Comparison of ENCODE assay signal across 20 mouse cellular contexts in the genomic region with DNA sequence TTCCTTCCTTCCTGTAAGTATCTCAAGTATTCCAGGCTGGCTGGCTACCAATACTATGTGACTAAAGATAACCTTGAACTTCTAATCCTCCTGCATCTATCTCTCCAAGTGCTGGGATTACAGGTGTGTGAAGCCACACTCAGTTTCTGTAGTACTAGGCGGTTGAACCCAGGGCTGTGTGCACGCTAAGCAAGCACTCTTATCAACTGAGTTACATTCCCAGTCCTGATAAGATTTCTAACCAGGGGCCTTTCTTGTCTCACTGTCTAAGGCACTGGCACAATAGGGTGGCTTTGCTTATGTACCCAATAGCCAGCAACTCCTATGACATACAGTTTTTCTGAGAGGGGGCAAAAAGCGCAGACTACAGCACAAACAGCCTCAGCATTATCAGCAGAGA.
DNase-seq lines count a peak whose midpoint lies in the region; ATAC-seq and TF ChIP-seq lines count a peak whose summit lies in the region.
"Had no signal": no experiment of that assay in that cellular context is flagged by ENCODE, and none has a peak within 500 bp of the region (broad histone marks: within the 10 kb centered on the region; RNA-seq: fewer than 3 reads in every experiment).

No protein-coding gene starts in this region.

- H3K27ac ChIP-seq in heart, embryonic 12.5 days (ENCODE audit: poor library complexity, severe bottlenecking), result peak overlapping the region; percentile 46
- peak overlapping the region; percentile 47; the same call in 1 of the 2 replicates for H3K27ac ChIP-seq in limb, embryonic 12.5 days
- H3K27ac ChIP-seq in limb, embryonic 10.5 days, result no peak overlapping the region
- peak overlapping the region; percentile 55; the same call in 1 of the 2 replicates for H3K27ac ChIP-seq in intestine, embryonic 16.5 days (ENCODE audit: low read length)
- H3K27ac ChIP-seq in stomach, postnatal 0 days (replicated peaks), result peak overlapping the region; percentile 53
- H3K27ac ChIP-seq: hindbrain, embryonic 10.5 days; hindbrain, postnatal 0 days; liver, embryonic 14.5 days; midbrain, embryonic 15.5 days had no signal

- intact Hi-C loops in gastrocnemius, postnatal 36 days (cut with DNase I), result no loop called here

- H3K4me3 ChIP-seq in heart, embryonic 12.5 days, result no peak overlapping the region
- H3K4me3 ChIP-seq in limb, embryonic 12.5 days (replicated peaks), result no peak overlapping the region
- H3K4me3 ChIP-seq in limb, embryonic 10.5 days, result no peak overlapping the region
- no peak overlapping the region for H3K4me3 ChIP-seq in intestine, embryonic 16.5 days (ENCODE audit: low read length)
- H3K4me3 ChIP-seq in stomach, postnatal 0 days (ENCODE audit: low read depth, low read length), result no peak overlapping the region
- H3K4me3 ChIP-seq: hindbrain, embryonic 10.5 days; midbrain, embryonic 15.5 days had no signal

- no peak for TF ChIP-seq CTCF in stomach, postnatal 0 days (IDR thresholded peaks at IDR 0.05; ENCODE audit: low read depth)

- H3K36me3 ChIP-seq in heart, embryonic 12.5 days, result peaks cover 23% of the 10 kb centered on the region
- peaks cover 63% of the 10 kb centered on the region for H3K36me3 ChIP-seq in limb, embryonic 12.5 days
- peaks cover 54% of the 10 kb centered on the region for H3K36me3 ChIP-seq in limb, embryonic 10.5 days
- H3K36me3 ChIP-seq in intestine, embryonic 16.5 days (ENCODE audit: control insufficient read depth, insufficient read depth, low read length), result peaks cover 10% of the 10 kb centered on the region; the same call in 1 of the 2 replicates
- peaks cover 14% of the 10 kb centered on the region; the same call in 1 of the 2 replicates for H3K36me3 ChIP-seq in stomach, postnatal 0 days (ENCODE audit: control insufficient read depth, insufficient read depth, low read length)
- H3K36me3 ChIP-seq: G1E; midbrain, embryonic 15.5 days had no signal

- no peak for TF ChIP-seq EP300 in stomach, postnatal 0 days (optimal IDR thresholded peaks at IDR 0.05)

- peaks cover 23% of the 10 kb centered on the region for H3K4me1 ChIP-seq in heart, embryonic 12.5 days (replicated peaks)
- peaks cover 68% of the 10 kb centered on the region for H3K4me1 ChIP-seq in limb, embryonic 12.5 days (replicated peaks)
- peaks cover 47% of the 10 kb centered on the region for H3K4me1 ChIP-seq in limb, embryonic 10.5 days
- peaks cover 17% of the 10 kb centered on the region for H3K4me1 ChIP-seq in intestine, embryonic 16.5 days (ENCODE audit: control insufficient read depth, insufficient read depth, low read length)
- H3K4me1 ChIP-seq in stomach, postnatal 0 days (replicated peaks; ENCODE audit: control insufficient read depth, insufficient read depth), result peaks cover 6% of the 10 kb centered on the region; the same call in 1 of the 2 replicates
- H3K4me1 ChIP-seq: midbrain, embryonic 15.5 days had no signal

- no peak overlapping the region for H3K4me2 ChIP-seq in heart, embryonic 12.5 days
- H3K4me2 ChIP-seq in limb, embryonic 12.5 days, result no peak overlapping the region
- H3K4me2 ChIP-seq in intestine, embryonic 16.5 days (ENCODE audit: low read depth, low read length), result no peak overlapping the region
- H3K4me2 ChIP-seq in stomach, postnatal 0 days (replicated peaks; ENCODE audit: low read depth), result no peak overlapping the region
- H3K4me2 ChIP-seq: midbrain, embryonic 15.5 days had no signal

- 21% methylated on average over 3 of the region's 3 CpGs for WGBS in heart, embryonic 12.5 days
- 81% methylated on average over 3 of the region's 3 CpGs for WGBS in limb, embryonic 12.5 days
- WGBS in limb, embryonic 10.5 days, result 87% methylated on average over 3 of the region's 3 CpGs
- WGBS in intestine, embryonic 16.5 days, result 35% methylated on average over 3 of the region's 3 CpGs
- 39% methylated on average over 3 of the region's 3 CpGs for WGBS in stomach, postnatal 0 days

- DNase-seq in heart, postnatal 4 days, result no peak
- no peak for DNase-seq in limb, embryonic 10.5 days (ENCODE audit: low spot score)
- DNase-seq in stomach, postnatal 0 days (ENCODE audit: low spot score), result no peak
- no peak for DNase-seq in gastrocnemius, postnatal 36 days
- DNase-seq: cerebellum, adult 9-10 months; forebrain, postnatal 0 days; kidney, postnatal 25 days; left cerebral cortex, postnatal 4 days; lung, postnatal 10 days; right cerebral cortex, postnatal 25 days; thymus, postnatal 14 days had no signal

- no peak for ATAC-seq in heart, embryonic 12.5 days (ENCODE audit: insufficient number of reproducible peaks, low FRiP score)
- ATAC-seq in limb, embryonic 12.5 days (ENCODE audit: insufficient number of reproducible peaks, insufficient read depth, low FRiP score, low TSS enrichment, low read depth), result no peak
- ATAC-seq in intestine, embryonic 16.5 days, result peak; percentile 48
- ATAC-seq in stomach, postnatal 0 days (ENCODE audit: low FRiP score, low TSS enrichment), result no peak
- ATAC-seq: activated CD4-positive, CD25-positive, alpha-beta regulatory T cell, adult 4 months; forebrain, postnatal 0 days; hindbrain, postnatal 0 days; midbrain, embryonic 15.5 days had no signal

- H3K9ac ChIP-seq in heart, embryonic 12.5 days, result no peak overlapping the region
- no peak overlapping the region for H3K9ac ChIP-seq in limb, embryonic 12.5 days (replicated peaks)
- H3K9ac ChIP-seq in intestine, embryonic 16.5 days (ENCODE audit: low read depth, low read length), result no peak overlapping the region
- H3K9ac ChIP-seq in stomach, postnatal 0 days (ENCODE audit: low read length), result no peak overlapping the region
- H3K9ac ChIP-seq: forebrain, postnatal 0 days; liver, embryonic 14.5 days; midbrain, embryonic 15.5 days had no signal

- H3K27me3 ChIP-seq in heart, embryonic 12.5 days (replicated peaks), result no peaks in the 10 kb centered on the region
- no peaks in the 10 kb centered on the region for H3K27me3 ChIP-seq in limb, embryonic 12.5 days
- no peaks in the 10 kb centered on the region for H3K27me3 ChIP-seq in limb, embryonic 10.5 days (ENCODE audit: low read depth, poor library complexity, severe bottlenecking)
- H3K27me3 ChIP-seq in intestine, embryonic 16.5 days (replicated peaks; ENCODE audit: control insufficient read depth, insufficient read depth, low read length), result no peaks in the 10 kb centered on the region
- H3K27me3 ChIP-seq in stomach, postnatal 0 days (ENCODE audit: control insufficient read depth, insufficient read depth, low read length), result no peaks in the 10 kb centered on the region

- H3K9me3 ChIP-seq in heart, embryonic 12.5 days (replicated peaks), result no peaks in the 10 kb centered on the region
- H3K9me3 ChIP-seq in limb, embryonic 12.5 days, result no peaks in the 10 kb centered on the region
- no peaks in the 10 kb centered on the region for H3K9me3 ChIP-seq in limb, embryonic 10.5 days (replicated peaks)
- no peaks in the 10 kb centered on the region for H3K9me3 ChIP-seq in intestine, embryonic 16.5 days (ENCODE audit: control insufficient read depth, low read length)
- H3K9me3 ChIP-seq in stomach, postnatal 0 days (ENCODE audit: control insufficient read depth, low read length), result no peaks in the 10 kb centered on the region
- H3K9me3 ChIP-seq: hindbrain, embryonic 10.5 days; midbrain, embryonic 15.5 days had no signal
